ENCODE assay signal across 3 mouse cellular contexts in genomic region chr13:13366371-13366770, GRCm38 (mm10). TPM values are rescaled to one million over a fixed set of nuclear protein-coding genes. Genes with fewer than 3 reads are reported as not detected.
DNase-seq lines count a peak whose midpoint lies in the region; ATAC-seq lines count a peak whose summit lies in the region.
"Not testable (repeated sequence)": the region's sequence is repeated elsewhere in the genome, so short reads cannot be mapped to it uniquely, and the experiment has no call there.
"Had no signal": no experiment of that assay in that cellular context is flagged by ENCODE, and none has a peak within 500 bp of the region (broad histone marks: within the 10 kb centered on the region; RNA-seq: fewer than 3 reads in every experiment).

No protein-coding gene starts in this region.

- ATAC-seq in kidney, embryonic 14.5 days (ENCODE audit: low FRiP score, low TSS enrichment), result 0 out of 2 replicates have a peak, but pooled peaks have one; percentile 12

- not testable (repeated sequence) for H3K27ac ChIP-seq in kidney, embryonic 14.5 days (ENCODE audit: low read depth, low read length)

- H3K9me3 ChIP-seq in kidney, embryonic 14.5 days (ENCODE audit: control insufficient read depth, low read length), result not testable (repeated sequence)

- H3K27me3 ChIP-seq in kidney, embryonic 14.5 days (ENCODE audit: control insufficient read depth, insufficient read depth, low read length), result not testable (repeated sequence)

- not testable (repeated sequence) for H3K9ac ChIP-seq in kidney, embryonic 14.5 days (ENCODE audit: low read depth, low read length)

- H3K36me3 ChIP-seq in kidney, embryonic 14.5 days (ENCODE audit: control insufficient read depth, insufficient read depth, low read length), result not testable (repeated sequence)

- not testable (repeated sequence) for H3K4me1 ChIP-seq in kidney, embryonic 14.5 days (ENCODE audit: control insufficient read depth, insufficient read depth, low read length)

- DNase-seq in heart, adult 11 months, result peak; percentile 62

- not testable (repeated sequence) for H3K4me3 ChIP-seq in kidney, embryonic 14.5 days (ENCODE audit: low read length)

- not testable (repeated sequence) for H3K4me2 ChIP-seq in kidney, embryonic 14.5 days (replicated peaks; ENCODE audit: low read depth, low read length)

- 90% methylated on average over 2 of the region's 2 CpGs for WGBS in kidney, embryonic 14.5 days

RNA-seq across cellular contexts. Expression of gene Gpr137b, which starts 27.4 kb away (rescaled TPM):
- 12.0 and 15.7 TPM in 2 replicates for polyA plus RNA-seq in kidney, embryonic 14.5 days (2014; fragmentation: Nextera tagmentation; extraction: Ambion mirVana)
- polyA plus RNA-seq: G1E had no signal
